Mouse (Mus musculus): ENCODE data around the gene Abhd17b. TPM values are rescaled to one million over a fixed set of nuclear protein-coding genes. Genes with fewer than 3 reads are reported as not detected.
A peak's percentile ranks its signal among the peaks of the same experiment; 100 is the strongest.
"Not testable (repeated sequence)": the region's sequence is repeated elsewhere in the genome, so short reads cannot be mapped to it uniquely, and the experiment has no call there.

The Abhd17b gene
- polyA plus RNA-seq, 1 experiment: 30.7 TPM

DNA sequence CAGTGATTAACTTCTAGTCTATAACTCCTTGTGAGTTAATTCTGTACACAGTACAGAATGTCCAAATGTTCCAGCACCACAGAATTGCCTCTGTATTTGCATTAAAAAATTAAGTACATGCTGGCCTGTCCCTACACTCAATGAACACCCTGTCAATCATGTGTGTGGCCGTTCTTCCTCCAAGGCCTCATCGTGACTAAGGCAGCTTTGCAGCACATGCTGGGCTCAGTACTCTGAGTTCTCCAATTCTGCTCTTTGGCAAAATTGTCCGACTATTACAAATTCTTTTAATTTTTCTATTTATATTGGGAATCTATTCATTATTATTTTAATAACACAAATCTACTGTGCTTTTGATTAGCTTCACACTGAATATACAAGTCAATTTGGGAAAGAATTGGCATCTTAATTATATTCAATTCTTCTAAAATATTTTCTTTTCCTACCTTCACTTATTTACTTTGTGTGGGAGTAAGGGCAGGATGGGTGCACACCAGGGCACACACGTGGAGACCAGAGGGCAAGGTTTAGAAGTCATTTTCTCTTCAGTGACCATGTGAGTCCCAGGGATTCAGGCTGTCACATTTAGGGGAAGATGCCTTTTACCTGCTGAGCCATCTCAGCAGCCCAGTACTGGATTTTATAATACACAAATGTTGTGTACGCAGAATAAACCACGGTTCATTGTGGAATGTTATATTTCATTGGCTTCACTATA is 26.6 kb upstream of the Abhd17b start:
- no peak overlapping the region for H3K4me3 ChIP-seq (ENCODE audit: insufficient read depth, low read length)
- TF ChIP-seq CTCF (IDR thresholded peaks at IDR 0.05; ENCODE audit: extremely low read depth, insufficient read depth, low read length) (no peak), POLR2A (IDR thresholded peaks at IDR 0.05; ENCODE audit: extremely low read depth, insufficient read depth, low read length) (no peak)
- no peak overlapping the region for H3K27ac ChIP-seq (ENCODE audit: insufficient read depth, low read length)
- no peaks in the 10 kb centered on the region for H3K4me1 ChIP-seq (ENCODE audit: control insufficient read depth, insufficient read depth, low read length)

DNA sequence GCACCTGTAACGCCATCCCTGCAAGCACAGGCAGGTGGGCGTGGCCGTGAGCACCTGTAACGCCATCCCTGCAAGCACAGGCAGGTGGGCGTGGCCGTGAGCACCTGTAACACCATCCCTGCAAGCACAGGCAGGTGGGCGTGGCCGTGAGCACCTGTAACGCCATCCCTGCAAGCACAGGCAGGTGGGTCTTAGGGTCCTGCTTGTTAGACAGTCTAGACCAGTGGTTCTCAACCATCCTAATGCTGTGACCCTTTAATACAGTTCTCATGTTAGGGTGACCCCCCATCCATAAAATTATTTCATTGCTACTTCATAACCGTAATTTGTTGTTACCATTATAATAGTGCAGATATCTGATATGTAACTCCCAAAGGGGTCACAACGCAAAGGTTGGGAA is 24.5 kb upstream of the Abhd17b start:
- H3K4me3 ChIP-seq (ENCODE audit: insufficient read depth, low read length); H3K27ac ChIP-seq (ENCODE audit: insufficient read depth, low read length); H3K4me1 ChIP-seq (ENCODE audit: control insufficient read depth, insufficient read depth, low read length): not testable (repeated sequence)

DNA sequence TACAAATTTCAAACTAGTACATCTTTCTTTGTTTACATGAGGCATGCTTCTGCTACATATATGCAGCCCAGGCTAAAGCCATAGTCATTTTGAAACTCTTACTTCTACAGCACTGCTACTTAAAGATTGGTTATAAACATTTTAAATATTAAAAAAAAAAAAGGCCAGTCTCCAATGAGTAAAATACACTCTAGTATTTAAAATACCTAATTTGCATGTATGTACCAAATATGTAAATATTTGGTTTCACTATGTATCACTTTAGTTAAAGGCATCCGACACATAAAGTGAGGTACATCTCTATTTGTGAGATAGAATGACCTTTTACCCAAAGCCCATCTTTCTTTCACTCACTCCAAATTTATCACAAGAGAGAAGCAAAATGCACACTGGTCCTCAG is 24.0 kb upstream of the Abhd17b start:
- Histone ChIP-seq H3K4me1 (ENCODE audit: control insufficient read depth, insufficient read depth, low read length) (no peaks in the 10 kb centered on the region), H3K27ac (ENCODE audit: insufficient read depth, low read length) (no peak overlapping the region), H3K4me3 (ENCODE audit: insufficient read depth, low read length) (no peak overlapping the region)
- TF ChIP-seq CTCF (IDR thresholded peaks at IDR 0.05; ENCODE audit: extremely low read depth, insufficient read depth, low read length): no peak
- TF ChIP-seq POLR2A (IDR thresholded peaks at IDR 0.05; ENCODE audit: extremely low read depth, insufficient read depth, low read length): no peak

DNA sequence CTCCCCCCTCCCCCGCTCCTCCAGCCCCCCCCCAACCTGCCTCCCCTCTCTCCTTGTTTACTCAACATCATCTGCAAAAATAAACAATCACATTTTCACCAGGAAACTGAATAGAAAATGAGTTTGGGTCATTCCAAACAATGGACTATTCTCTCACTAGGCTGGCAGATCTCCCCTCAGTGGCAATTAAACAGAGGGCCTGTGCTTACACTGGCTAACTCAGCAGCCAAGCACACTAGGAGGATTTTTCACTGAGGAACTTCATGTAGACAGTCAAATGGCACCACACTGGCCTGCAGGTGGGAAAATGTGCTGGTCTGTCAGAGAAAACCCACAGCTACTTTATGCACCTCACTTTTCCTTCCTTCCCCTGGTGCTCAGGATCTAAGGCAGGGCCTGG is 23.5 kb upstream of the Abhd17b start:
- TF ChIP-seq CTCF (IDR thresholded peaks at IDR 0.05; ENCODE audit: extremely low read depth, insufficient read depth, low read length) (no peak), POLR2A (IDR thresholded peaks at IDR 0.05; ENCODE audit: extremely low read depth, insufficient read depth, low read length) (no peak)
- no peak overlapping the region for H3K4me3 ChIP-seq (ENCODE audit: insufficient read depth, low read length)
- H3K4me1 ChIP-seq (ENCODE audit: control insufficient read depth, insufficient read depth, low read length): no peaks in the 10 kb centered on the region
- H3K27ac ChIP-seq (ENCODE audit: insufficient read depth, low read length): peak overlapping the region; percentile 49; the same call in 1 of the 2 replicates

DNA sequence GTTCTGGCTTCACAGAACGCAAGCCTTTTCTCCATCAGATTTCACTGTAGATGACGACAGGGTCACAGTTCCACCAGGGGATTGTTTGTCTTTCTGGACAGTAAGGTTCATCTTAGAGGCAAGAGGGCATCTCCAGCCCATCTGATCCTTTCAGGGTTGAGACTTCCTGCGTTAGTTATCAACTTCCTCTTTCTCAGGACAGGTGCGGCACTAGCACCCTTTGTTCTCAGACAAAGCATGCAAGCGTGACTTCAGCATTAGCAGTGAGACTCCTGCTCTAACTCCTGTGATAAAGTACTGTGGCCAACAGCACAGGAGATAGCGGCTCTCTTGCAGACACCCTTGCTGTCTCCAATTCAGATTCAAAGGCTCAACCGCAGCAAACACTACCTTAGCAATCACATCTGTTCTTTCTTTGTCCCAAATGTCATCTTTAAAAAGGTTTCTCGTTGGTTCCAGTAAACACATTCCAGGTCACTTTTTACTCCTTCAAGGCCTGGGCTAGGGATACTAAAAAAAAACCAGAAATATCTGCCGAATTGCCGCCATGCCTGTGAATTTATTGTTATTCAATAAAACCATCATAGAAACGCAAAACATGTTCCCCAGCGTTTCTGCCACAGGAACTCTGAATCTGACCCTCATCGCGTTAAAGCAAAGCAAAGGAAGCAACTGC is 22.2 kb upstream of the Abhd17b start:
- Histone ChIP-seq H3K27ac (ENCODE audit: insufficient read depth, low read length) (peak overlapping the region; percentile 71), H3K4me3 (ENCODE audit: insufficient read depth, low read length) (no peak overlapping the region), H3K4me1 (ENCODE audit: control insufficient read depth, insufficient read depth, low read length) (no peaks in the 10 kb centered on the region)
- TF ChIP-seq CTCF (IDR thresholded peaks at IDR 0.05; ENCODE audit: extremely low read depth, insufficient read depth, low read length) (no peak), POLR2A (IDR thresholded peaks at IDR 0.05; ENCODE audit: extremely low read depth, insufficient read depth, low read length) (no peak)

DNA sequence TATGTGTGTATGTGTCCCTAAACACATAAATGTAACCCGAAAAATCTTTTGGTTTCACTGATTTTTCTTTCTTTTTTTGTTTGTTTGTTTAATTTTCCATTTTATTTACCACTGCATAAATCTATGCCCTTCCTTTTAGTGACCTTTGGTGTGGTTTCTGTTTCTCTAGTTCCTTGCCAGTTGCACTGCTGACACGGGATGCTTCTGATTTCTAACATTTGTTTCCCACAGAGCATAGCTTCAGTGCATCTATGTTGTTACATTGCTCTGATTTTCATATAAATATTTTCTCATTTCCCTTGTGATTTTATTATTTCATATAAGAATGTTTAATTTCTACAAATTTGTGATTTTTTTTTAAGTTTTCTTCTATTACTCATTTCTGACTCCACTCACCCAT is 17.6 kb upstream of the Abhd17b start:
- Histone ChIP-seq H3K4me3 (ENCODE audit: insufficient read depth, low read length) (no peak overlapping the region), H3K4me1 (ENCODE audit: control insufficient read depth, insufficient read depth, low read length) (no peaks in the 10 kb centered on the region), H3K27ac (ENCODE audit: insufficient read depth, low read length) (no peak overlapping the region)
- TF ChIP-seq POLR2A (IDR thresholded peaks at IDR 0.05; ENCODE audit: extremely low read depth, insufficient read depth, low read length) (no peak), CTCF (IDR thresholded peaks at IDR 0.05; ENCODE audit: extremely low read depth, insufficient read depth, low read length) (no peak)

DNA sequence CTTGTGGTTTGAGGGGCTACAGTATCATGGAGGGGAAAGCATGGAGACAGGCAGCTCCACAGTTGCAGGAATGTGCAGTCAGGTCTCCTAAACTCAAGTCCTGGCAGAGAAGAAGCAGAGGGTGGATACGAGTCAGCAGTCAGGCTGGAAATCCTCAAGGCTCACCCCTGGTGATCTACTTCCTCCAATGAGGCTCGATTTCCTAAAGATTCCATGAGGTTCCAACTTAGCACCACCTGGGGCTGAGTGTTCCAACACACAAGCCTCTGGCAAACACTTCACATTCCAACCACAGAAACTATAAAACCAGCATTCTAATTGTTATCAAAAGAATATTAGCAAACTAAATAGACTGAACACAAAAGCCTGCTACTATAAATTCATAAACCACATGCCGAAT is 16.1 kb upstream of the Abhd17b start:
- Histone ChIP-seq H3K27ac (ENCODE audit: insufficient read depth, low read length) (no peak overlapping the region), H3K4me3 (ENCODE audit: insufficient read depth, low read length) (no peak overlapping the region), H3K4me1 (ENCODE audit: control insufficient read depth, insufficient read depth, low read length) (no peaks in the 10 kb centered on the region)
- no peak for TF ChIP-seq CTCF (IDR thresholded peaks at IDR 0.05; ENCODE audit: extremely low read depth, insufficient read depth, low read length)
- no peak for TF ChIP-seq POLR2A (IDR thresholded peaks at IDR 0.05; ENCODE audit: extremely low read depth, insufficient read depth, low read length)

DNA sequence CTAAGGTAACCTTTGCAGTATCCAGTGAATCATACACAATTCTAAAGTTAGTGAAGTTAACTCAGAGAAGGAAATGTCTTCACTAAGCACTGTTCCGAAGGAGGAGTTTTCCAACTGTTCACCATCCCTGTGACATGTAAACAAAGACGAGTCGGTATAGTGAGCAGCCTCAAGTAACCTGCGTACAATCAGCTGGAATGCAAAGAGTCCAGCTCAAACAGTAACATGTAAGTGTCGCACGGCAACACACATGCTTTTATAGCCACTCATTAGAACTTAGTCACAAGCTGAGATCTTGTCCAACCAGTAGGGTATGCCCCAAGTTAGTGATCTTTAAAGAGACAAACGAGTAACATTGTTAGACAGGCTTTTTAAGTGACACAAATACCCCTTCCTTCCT is 15.3 kb upstream of the Abhd17b start:
- Histone ChIP-seq H3K27ac (ENCODE audit: insufficient read depth, low read length) (no peak overlapping the region), H3K4me1 (ENCODE audit: control insufficient read depth, insufficient read depth, low read length) (no peaks in the 10 kb centered on the region), H3K4me3 (ENCODE audit: insufficient read depth, low read length) (no peak overlapping the region)
- TF ChIP-seq CTCF (IDR thresholded peaks at IDR 0.05; ENCODE audit: extremely low read depth, insufficient read depth, low read length): no peak
- no peak for TF ChIP-seq POLR2A (IDR thresholded peaks at IDR 0.05; ENCODE audit: extremely low read depth, insufficient read depth, low read length)

DNA sequence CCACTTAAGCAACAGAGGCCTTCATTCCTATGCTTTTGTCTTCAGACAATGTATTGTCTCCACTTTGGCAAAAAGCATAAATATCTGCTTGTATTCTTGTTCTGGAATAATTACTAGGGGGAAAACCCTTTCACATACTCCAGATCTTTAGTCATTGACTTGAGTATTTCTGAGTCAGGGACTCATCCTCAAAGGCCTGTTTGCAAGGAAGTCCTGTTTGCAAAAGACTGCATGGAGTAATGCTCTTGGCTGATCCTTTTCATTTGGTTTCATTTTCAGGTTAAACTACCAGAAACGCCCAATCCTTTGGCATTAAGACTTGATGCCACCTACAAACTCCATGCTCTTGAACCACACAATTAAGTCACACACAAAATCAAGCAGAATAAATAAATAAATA is 9.1 kb upstream of the Abhd17b start:
- TF ChIP-seq CTCF (IDR thresholded peaks at IDR 0.05; ENCODE audit: extremely low read depth, insufficient read depth, low read length) (no peak), POLR2A (IDR thresholded peaks at IDR 0.05; ENCODE audit: extremely low read depth, insufficient read depth, low read length) (no peak)
- Histone ChIP-seq H3K4me1 (ENCODE audit: control insufficient read depth, insufficient read depth, low read length) (peaks cover 2% of the 10 kb centered on the region; the same call in 1 of the 2 replicates), H3K4me3 (ENCODE audit: insufficient read depth, low read length) (no peak overlapping the region), H3K27ac (ENCODE audit: insufficient read depth, low read length) (no peak overlapping the region)

DNA sequence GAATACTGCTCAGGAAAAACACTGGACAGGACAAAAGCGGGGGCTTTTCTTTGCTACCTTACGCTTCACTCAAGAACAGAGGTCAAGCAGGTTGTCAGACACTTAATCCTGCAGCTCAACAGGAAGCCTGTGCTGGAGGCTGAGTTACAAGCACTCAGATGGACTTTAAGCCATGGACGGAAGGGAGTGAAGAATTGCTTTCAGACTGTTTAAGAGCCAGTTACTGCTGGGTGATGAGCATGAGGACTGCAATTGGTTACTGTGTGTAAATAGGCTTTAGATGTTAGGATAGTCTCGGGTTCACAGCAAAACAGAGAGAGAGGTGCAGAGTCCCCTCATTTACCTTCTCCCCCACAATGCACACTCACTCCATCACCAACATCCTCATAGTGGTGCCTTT is 7.7 kb upstream of the Abhd17b start:
- TF ChIP-seq CTCF (IDR thresholded peaks at IDR 0.05; ENCODE audit: extremely low read depth, insufficient read depth, low read length) (no peak), POLR2A (IDR thresholded peaks at IDR 0.05; ENCODE audit: extremely low read depth, insufficient read depth, low read length) (no peak)
- H3K4me3 ChIP-seq (ENCODE audit: insufficient read depth, low read length): no peak overlapping the region
- H3K4me1 ChIP-seq (ENCODE audit: control insufficient read depth, insufficient read depth, low read length): peaks cover 2% of the 10 kb centered on the region; the same call in 1 of the 2 replicates
- no peak overlapping the region for H3K27ac ChIP-seq (ENCODE audit: insufficient read depth, low read length)
